Mouse (Mus musculus) embryonic facial prominence, embryonic 13.5 days (tissue): ENCODE measurements around the gene Bcl2a1b. TPM values are rescaled to one million over a fixed set of nuclear protein-coding genes. Genes with fewer than 3 reads are reported as not detected.
"Not testable (repeated sequence)": the region's sequence is repeated elsewhere in the genome, so short reads cannot be mapped to it uniquely, and the experiment has no call there.

Experiments
- ATAC-seq: fragments of 200-750 bp; cut with Nextera tagmentation; 2 replicates; pipeline ENCODE4 v1.8.0; 2017; ENCODE audit warnings: low read depth; ENCODE audit not compliant: insufficient number of reproducible peaks, insufficient read depth, low FRiP score, low TSS enrichment
- H3K27ac ChIP-seq: fragments of 300-500 bp; sonication (generic); 2 replicates; pipeline ENCODE4 v1.5.1; 2015; ENCODE audit warnings: moderate library complexity, mild to moderate bottlenecking, inconsistent platforms
- H3K27me3 ChIP-seq: fragments of 300-500 bp; sonication (generic); 2 replicates; pipeline ENCODE4 v1.6.1; 2015; ENCODE audit warnings: mild to moderate bottlenecking, inconsistent platforms
- H3K36me3 ChIP-seq: fragments of 300-500 bp; sonication (generic); 2 replicates; pipeline ENCODE4 v1.6.1; 2015; ENCODE audit warnings: mild to moderate bottlenecking, inconsistent platforms
- H3K4me1 ChIP-seq: fragments of 300-500 bp; sonication (generic); 2 replicates; pipeline ENCODE4 v1.6.1; 2015; ENCODE audit warnings: inconsistent platforms
- H3K4me2 ChIP-seq: fragments of 300-500 bp; sonication (generic); 2 replicates; pipeline ENCODE4 v1.6.1; 2015; ENCODE audit warnings: moderate library complexity, mild to moderate bottlenecking, inconsistent platforms
- H3K4me3 ChIP-seq: fragments of 300-500 bp; sonication (generic); 2 replicates; pipeline ENCODE4 v1.5.1; 2015; ENCODE audit warnings: mild to moderate bottlenecking, inconsistent platforms
- H3K9ac ChIP-seq: fragments of 300-500 bp; sonication (generic); 2 replicates; pipeline ENCODE4 v1.6.1; 2015; ENCODE audit warnings: mild to moderate bottlenecking, inconsistent platforms
- H3K9me3 ChIP-seq: fragments of 300-500 bp; sonication (generic); 2 replicates; pipeline ENCODE4 v1.6.1; 2016; ENCODE audit warnings: inconsistent platforms
- WGBS: fragments of 180-500 bp; shearing (Covaris S2); methylation state at CpG from one replicate; pipeline ENCODE4 v1.1.7; 2015; ENCODE audit warnings: mixed read lengths; 5-methylcytosine and 5-hydroxymethylcytosine counted together
- polyA plus RNA-seq: library from polyadenylated mRNA; unstranded; fragments of >200 nt; fragmentation: Nextera tagmentation; extraction: Ambion mirVana; gene quantifications from 2 replicates; pipeline ENCODE4 v1.2.1, GENCODE M21; 2015

The Bcl2a1b gene
- polyA plus RNA-seq, 1 experiment from 2014 or later: 0.73 TPM

GRCm38 (mm10) chr9:89211065-89211858 is 12.3 kb downstream of the Bcl2a1b start:
- Histone ChIP-seq H3K4me2 (peak overlapping the region; percentile 54), H3K27ac (peak overlapping the region; percentile 62; the same call in 1 of the 2 replicates), H3K9ac (peak overlapping the region; percentile 27; the same call in 1 of the 2 replicates), H3K4me3 (peak overlapping the region; percentile 43)
- 9% methylated on average over 5 of the region's 44 CpGs for WGBS
- not testable (repeated sequence) for H3K27me3 ChIP-seq, H3K36me3 ChIP-seq, H3K4me1 ChIP-seq, H3K9me3 ChIP-seq
- ATAC-seq: peak; percentile 89

GRCm38 (mm10) chr9:89212428-89212827 is 13.4 kb downstream of the Bcl2a1b start:
- H3K4me3 ChIP-seq, H3K4me1 ChIP-seq, ATAC-seq, H3K9ac ChIP-seq, H3K27me3 ChIP-seq, H3K9me3 ChIP-seq, H3K36me3 ChIP-seq, H3K27ac ChIP-seq, H3K4me2 ChIP-seq: not testable (repeated sequence)
- WGBS: 33% methylated on average over 1 of the region's 1 CpGs

- H3K4me1 ChIP-seq, H3K27ac ChIP-seq, H3K9me3 ChIP-seq, H3K27me3 ChIP-seq, H3K9ac ChIP-seq, H3K4me2 ChIP-seq, ATAC-seq, H3K4me3 ChIP-seq, H3K36me3 ChIP-seq: not testable (repeated sequence)
- WGBS: 71% methylated on average over 4 of the region's 4 CpGs
Observed at GRCm38 (mm10) chr9:89218174-89218573, 19.2 kb downstream of the Bcl2a1b start.

GRCm38 (mm10) chr9:89219668-89220067 is 20.7 kb downstream of the Bcl2a1b start:
- H3K27me3 ChIP-seq, H3K36me3 ChIP-seq, H3K4me2 ChIP-seq, H3K9me3 ChIP-seq, H3K9ac ChIP-seq, H3K27ac ChIP-seq, H3K4me1 ChIP-seq, ATAC-seq, H3K4me3 ChIP-seq: not testable (repeated sequence)
- 96% methylated on average over 3 of the region's 4 CpGs for WGBS

GRCm38 (mm10) chr9:89220704-89221287 is 21.8 kb downstream of the Bcl2a1b start:
- not testable (repeated sequence) for H3K4me3 ChIP-seq, ATAC-seq, H3K9me3 ChIP-seq, H3K27me3 ChIP-seq, H3K4me1 ChIP-seq, H3K36me3 ChIP-seq, H3K4me2 ChIP-seq, H3K9ac ChIP-seq, H3K27ac ChIP-seq
- WGBS: 86% methylated on average over 6 of the region's 6 CpGs

GRCm38 (mm10) chr9:89226071-89226470 is 27.1 kb downstream of the Bcl2a1b start:
- H3K4me3 ChIP-seq: no peak overlapping the region
- no peak overlapping the region for H3K9ac ChIP-seq
- H3K4me2 ChIP-seq: no peak overlapping the region
- no peaks in the 10 kb centered on the region for H3K27me3 ChIP-seq
- no peaks in the 10 kb centered on the region for H3K4me1 ChIP-seq
- 53% methylated on average over 4 of the region's 4 CpGs for WGBS
- no peaks in the 10 kb centered on the region for H3K36me3 ChIP-seq
- no peak for ATAC-seq
- H3K9me3 ChIP-seq: no peaks in the 10 kb centered on the region
- H3K27ac ChIP-seq: no peak overlapping the region

- H3K4me3 ChIP-seq: no peak overlapping the region
- H3K4me1 ChIP-seq: no peaks in the 10 kb centered on the region
- 88% methylated on average over 7 of the region's 7 CpGs for WGBS
- no peak overlapping the region for H3K9ac ChIP-seq
- no peaks in the 10 kb centered on the region for H3K9me3 ChIP-seq
- no peaks in the 10 kb centered on the region for H3K27me3 ChIP-seq
- no peak overlapping the region for H3K27ac ChIP-seq
- H3K4me2 ChIP-seq: no peak overlapping the region
- ATAC-seq: no peak
- no peaks in the 10 kb centered on the region for H3K36me3 ChIP-seq
Observed at GRCm38 (mm10) chr9:89228122-89228521, 29.1 kb downstream of the Bcl2a1b start.

GRCm38 (mm10) chr9:89230897-89231497 is 32.0 kb downstream of the Bcl2a1b start:
- not testable (repeated sequence) for H3K4me1 ChIP-seq, H3K27ac ChIP-seq, H3K36me3 ChIP-seq, H3K9ac ChIP-seq, H3K4me3 ChIP-seq, H3K27me3 ChIP-seq, H3K9me3 ChIP-seq, ATAC-seq, H3K4me2 ChIP-seq
- WGBS: 74% methylated on average over 2 of the region's 2 CpGs

- not testable (repeated sequence) for H3K9ac ChIP-seq, ATAC-seq, H3K4me2 ChIP-seq, H3K9me3 ChIP-seq, H3K4me1 ChIP-seq, H3K36me3 ChIP-seq, H3K4me3 ChIP-seq, H3K27ac ChIP-seq, H3K27me3 ChIP-seq
- WGBS: 83% methylated on average over 4 of the region's 4 CpGs
Observed at GRCm38 (mm10) chr9:89237131-89237530, 38.1 kb downstream of the Bcl2a1b start.

GRCm38 (mm10) chr9:89238976-89239505 is 40.0 kb downstream of the Bcl2a1b start:
- 90% methylated on average over 5 of the region's 5 CpGs for WGBS

GRCm38 (mm10) chr9:89240516-89241019 is 41.6 kb downstream of the Bcl2a1b start:
- H3K4me3 ChIP-seq, H3K4me2 ChIP-seq, H3K9me3 ChIP-seq, H3K36me3 ChIP-seq, H3K4me1 ChIP-seq, ATAC-seq, H3K9ac ChIP-seq, H3K27ac ChIP-seq, H3K27me3 ChIP-seq: not testable (repeated sequence)
- 78% methylated on average over 3 of the region's 3 CpGs for WGBS

More at GRCm38 (mm10) chr9:89238976-89239505, 40.0 kb downstream of the Bcl2a1b start:
- not testable (repeated sequence) for H3K9me3 ChIP-seq, ATAC-seq, H3K27me3 ChIP-seq, H3K9ac ChIP-seq, H3K36me3 ChIP-seq, H3K4me2 ChIP-seq, H3K4me1 ChIP-seq, H3K27ac ChIP-seq, H3K4me3 ChIP-seq
